Mouse (Mus musculus) left cerebral cortex, postnatal 14 days (tissue): ENCODE data around the gene Nudt16l1. TPM values are rescaled to one million over a fixed set of nuclear protein-coding genes. Genes with fewer than 3 reads are reported as not detected.

Source experiments
- DNase-seq, 2 experiments: peaks; one replicate each; pipeline ENCODE4 v3.0.0; 2021 to 2022; ENCODE audit warnings: low spot score in 2 of 2, mixed read lengths in 1 of 2
- intact Hi-C: fragments of 180-260 bp; cut with DNase I; formaldehyde crosslinking; loops from one replicate; pipeline ENCODE4 v1.15.1; 2025
- total RNA-seq, 2 experiments: library from RNA; stranded (reverse); gene quantifications; 2 replicates each; pipeline ENCODE4 v1.2.3; 2021

Gene Nudt16l1
- total RNA-seq, 2 experiments from 2014 or later: 66.7 to 70.3 TPM

- intact Hi-C loops: no loop called here
- DNase-seq: no peak
Observed at GRCm38 (mm10) chr16:4943431-4943830, 4.9 kb downstream of the Nudt16l1 start.

GRCm38 (mm10) chr16:4945415-4945814, 6.9 kb downstream of the Nudt16l1 start:
- intact Hi-C loops: no loop called here
- DNase-seq: no peak

GRCm38 (mm10) chr16:4946155-4946554, 7.6 kb downstream of the Nudt16l1 start:
- intact Hi-C loops: no loop called here
- DNase-seq: no peak

- DNase-seq: no peak
- intact Hi-C loops: no loop called here
Observed at GRCm38 (mm10) chr16:4947378-4947777, 8.8 kb downstream of the Nudt16l1 start.

- no peak for DNase-seq
- intact Hi-C loops: no loop called here
Observed at GRCm38 (mm10) chr16:4956609-4957008, 18.0 kb downstream of the Nudt16l1 start.

GRCm38 (mm10) chr16:4957446-4957845, 18.9 kb downstream of the Nudt16l1 start:
- DNase-seq: no peak
- intact Hi-C loops: no loop called here

- intact Hi-C loops: loop anchor here (5.0 kb wide), 1 partner anchor 52 kb away; the partner anchor contains the start of gene Rogdi
- DNase-seq: no peak
Observed at GRCm38 (mm10) chr16:4960260-4960659, 21.7 kb downstream of the Nudt16l1 start.

GRCm38 (mm10) chr16:4963346-4963745, 24.8 kb downstream of the Nudt16l1 start:
- DNase-seq: no peak
- intact Hi-C loops: loop anchor here (5.0 kb wide), 1 partner anchor 49 kb away; the partner anchor contains the start of gene Rogdi

GRCm38 (mm10) chr16:4963797-4964709, 25.5 kb downstream of the Nudt16l1 start, which contains the start of gene Anks3:
Anks3 (minus strand) TSS chr16:4964205.
- DNase-seq: peak; percentile 99
- intact Hi-C loops: loop anchor here (5.0 kb wide), 1 partner anchor 48 kb away; the partner anchor contains the start of gene Rogdi

GRCm38 (mm10) chr16:4964731-4965391, 26.3 kb downstream of the Nudt16l1 start:
- intact Hi-C loops: loop anchor here (5.0 kb wide), 1 partner anchor 47 kb away; the partner anchor contains the start of gene Rogdi
- peak in 1 of 2 experiments; percentile 30 for DNase-seq

GRCm38 (mm10) chr16:4965392-4966129, 27.0 kb downstream of the Nudt16l1 start:
- intact Hi-C loops: no loop called here
- no peak for DNase-seq

GRCm38 (mm10) chr16:4968426-4968825, 29.9 kb downstream of the Nudt16l1 start:
- no peak for DNase-seq
- intact Hi-C loops: no loop called here

- intact Hi-C loops: no loop called here
- DNase-seq: no peak
Observed at GRCm38 (mm10) chr16:4969055-4969843, 30.7 kb downstream of the Nudt16l1 start.

- no peak for DNase-seq
- intact Hi-C loops: no loop called here
Observed at GRCm38 (mm10) chr16:4971626-4972025, 33.1 kb downstream of the Nudt16l1 start.

- intact Hi-C loops: no loop called here
- DNase-seq: no peak
Observed at GRCm38 (mm10) chr16:4974521-4974920, 36.0 kb downstream of the Nudt16l1 start.

GRCm38 (mm10) chr16:4976180-4976579, 37.6 kb downstream of the Nudt16l1 start:
- no peak for DNase-seq
- intact Hi-C loops: loop anchor here (5.0 kb wide), 1 partner anchor 36 kb away; the partner anchor contains the start of gene Rogdi

- intact Hi-C loops: loop anchor here (5.0 kb wide), 1 partner anchor 34 kb away; the partner anchor contains the start of gene Rogdi
- peak; percentile 47 to 62 for DNase-seq
Observed at GRCm38 (mm10) chr16:4978275-4979051, 39.9 kb downstream of the Nudt16l1 start.
